8 mouse cellular contexts compared by ENCODE assay signal in genomic region chr17:31377961-31378360, GRCm38 (mm10). TPM values are rescaled to one million over a fixed set of nuclear protein-coding genes. Genes with fewer than 3 reads are reported as not detected.
DNase-seq lines count a peak whose midpoint lies in the region; ATAC-seq and TF ChIP-seq lines count a peak whose summit lies in the region.

No protein-coding gene starts in this region.

- H3K4me1 ChIP-seq in heart, adult 2 months (ENCODE audit: control insufficient read depth, insufficient read depth, low read length): peaks cover 2% of the 10 kb centered on the region; the same call in 1 of the 2 replicates
- 0 out of 2 replicates have a peak, but pooled peaks cover 3% of the 10 kb centered on the region for H3K4me1 ChIP-seq in heart, embryonic 10.5 days
- H3K4me1 ChIP-seq in midbrain, embryonic 14.5 days (ENCODE audit: control insufficient read depth, insufficient read depth, low read length): no peaks in the 10 kb centered on the region

- TF ChIP-seq EP300 in heart, adult 2 months (IDR thresholded peaks at IDR 0.05; ENCODE audit: insufficient read depth, low read depth, low read length): 0 out of 2 replicates have a peak, but pooled peaks have one; percentile 58

- H3K9ac ChIP-seq in heart, adult 2 months (ENCODE audit: low read depth, low read length): no peak overlapping the region
- H3K9ac ChIP-seq in midbrain, embryonic 14.5 days (replicated peaks; ENCODE audit: low read length): no peak overlapping the region

- no peak for ATAC-seq in midbrain, embryonic 14.5 days (ENCODE audit: low FRiP score, low TSS enrichment)

- no peaks in the 10 kb centered on the region for H3K36me3 ChIP-seq in heart, adult 2 months (ENCODE audit: control insufficient read depth, insufficient read depth, low read length)
- no peaks in the 10 kb centered on the region for H3K36me3 ChIP-seq in heart, embryonic 10.5 days
- H3K36me3 ChIP-seq in midbrain, embryonic 14.5 days (ENCODE audit: control insufficient read depth, insufficient read depth, low read length): no peaks in the 10 kb centered on the region

- H3K4me2 ChIP-seq in midbrain, embryonic 14.5 days (ENCODE audit: low read length): peak overlapping the region; percentile 32

- no peaks in the 10 kb centered on the region for H3K9me3 ChIP-seq in heart, embryonic 10.5 days
- H3K9me3 ChIP-seq in midbrain, embryonic 14.5 days (ENCODE audit: control insufficient read depth, low read length): no peaks in the 10 kb centered on the region

- H3K79me2 ChIP-seq in heart, adult 2 months (replicated peaks; ENCODE audit: control insufficient read depth, insufficient read depth, low read length): no peaks in the 10 kb centered on the region

- H3K27ac ChIP-seq in heart, adult 2 months: no peak overlapping the region; the same call in 1 of the 2 replicates
- no peak overlapping the region for H3K27ac ChIP-seq in heart, embryonic 10.5 days
- H3K27ac ChIP-seq in midbrain, embryonic 14.5 days (replicated peaks; ENCODE audit: low read depth, low read length): no peak overlapping the region

- DNase-seq in heart, adult 2 months: peak; percentile 59 to 69
- no peak for DNase-seq in heart, embryonic 10.5 days (ENCODE audit: low spot score)
- peak; percentile 81 to 87 for DNase-seq in cerebellum, postnatal 25 days
- peak; percentile 62 to 80 for DNase-seq in frontal cortex, postnatal 36 days (ENCODE audit: low spot score in 2 of 2)
- DNase-seq in induced T-regulatory cell, adult 2 months (ENCODE audit: low read depth): peak; percentile 72
- DNase-seq in left cerebral cortex, postnatal 10 days (ENCODE audit: extremely low spot score in 1 of 2, low spot score in 2 of 2): peak; percentile 62 to 73
- peak; percentile 88 for DNase-seq in midbrain, embryonic 14.5 days
- peak; percentile 24 to 35 for DNase-seq in spleen, postnatal 36 days (ENCODE audit: low spot score in 2 of 2)

- H3K4me3 ChIP-seq in heart, adult 2 months: no peak overlapping the region
- H3K4me3 ChIP-seq in heart, embryonic 10.5 days: no peak overlapping the region
- H3K4me3 ChIP-seq in midbrain, embryonic 14.5 days (replicated peaks; ENCODE audit: low read depth, low read length): no peak overlapping the region

- H3K27me3 ChIP-seq in heart, adult 2 months (ENCODE audit: control insufficient read depth, insufficient read depth, low read length): no peaks in the 10 kb centered on the region
- H3K27me3 ChIP-seq in heart, embryonic 10.5 days (ENCODE audit: insufficient read depth, poor library complexity, severe bottlenecking): 0 out of 2 replicates have a peak, but pooled peaks cover 4% of the 10 kb centered on the region
- no peaks in the 10 kb centered on the region for H3K27me3 ChIP-seq in midbrain, embryonic 14.5 days (ENCODE audit: control insufficient read depth, insufficient read depth, low read length)

- intact Hi-C loops in heart, adult 2 months (cut with DNase I): loop anchor here (1.0 to 5.0 kb wide), 2 partner anchors 114 to 289 kb away; no protein-coding TSS in a partner anchor
- intact Hi-C loops in left cerebral cortex, postnatal 10 days (cut with DNase I): loop anchor here (2.0 kb wide), 2 partner anchors 71 to 115 kb away; no protein-coding TSS in a partner anchor

- WGBS in heart, adult 2 months: 12% methylated on average over 7 of the region's 7 CpGs
- 18% methylated on average over 7 of the region's 7 CpGs for WGBS in heart, embryonic 10.5 days
- 14% methylated on average over 7 of the region's 7 CpGs for WGBS in midbrain, embryonic 14.5 days

- no peak for TF ChIP-seq POLR2A in heart, adult 2 months (IDR thresholded peaks at IDR 0.05; ENCODE audit: insufficient read depth, low read depth, low read length)

- TF ChIP-seq CTCF in heart, adult 2 months (IDR thresholded peaks at IDR 0.05): peak; percentile 93

RNA-seq across cellular contexts. Expression of gene Pde9a, which starts 8.0 kb away (rescaled TPM):
- total RNA-seq in heart, adult 2 months (2021): 1 to 10 TPM; 3.2 to 4.0 TPM
- polyA plus RNA-seq in heart, adult 2 months (2012; rRNA removed): 10.4 and 12.1 TPM in 2 replicates
- 5.9 and 14.4 TPM in 2 replicates for polyA plus RNA-seq in heart, embryonic 10.5 days (2016; fragmentation: Nextera tagmentation; extraction: Ambion mirVana)
- 10 to 100 TPM; 32.8 to 41.4 TPM for total RNA-seq in left cerebral cortex, postnatal 10 days (2021)
- 34.6 and 36.5 TPM in 2 replicates for polyA plus RNA-seq in midbrain, embryonic 14.5 days (2014; fragmentation: Nextera tagmentation; extraction: Ambion mirVana)
